Mouse (Mus musculus) midbrain, embryonic 13.5 days (tissue): Measurements from ENCODE around the gene Magi1. TPM values are rescaled to one million over a fixed set of nuclear protein-coding genes. Genes with fewer than 3 reads are reported as not detected.
"Not testable (repeated sequence)": the region's sequence is repeated elsewhere in the genome, so short reads cannot be mapped to it uniquely, and the experiment has no call there.

Experiments used
- ATAC-seq: fragments of 200-750 bp; cut with Nextera tagmentation; 2 replicates; pipeline ENCODE4 v1.8.0; 2017; ENCODE audit warnings: mild to moderate bottlenecking, moderate TSS enrichment, moderate library complexity
- H3K27ac ChIP-seq: fragments of 300-500 bp; sonication (generic); 2 replicates; pipeline ENCODE4 v1.5.1; 2015; ENCODE audit warnings: inconsistent platforms, mild to moderate bottlenecking, moderate library complexity
- H3K27me3 ChIP-seq: fragments of 300-500 bp; sonication (generic); 2 replicates; pipeline ENCODE4 v1.6.1; 2015; ENCODE audit warnings: mild to moderate bottlenecking, inconsistent platforms
- H3K36me3 ChIP-seq: fragments of 300-500 bp; sonication (generic); 2 replicates; pipeline ENCODE4 v1.6.1; 2015; ENCODE audit warnings: mild to moderate bottlenecking, inconsistent platforms
- H3K4me1 ChIP-seq: fragments of 300-500 bp; sonication (generic); replicated peaks from 2 replicates; pipeline ENCODE4 v1.6.1; 2015; ENCODE audit warnings: inconsistent platforms
- H3K4me2 ChIP-seq: fragments of 300-500 bp; sonication (generic); replicated peaks from 2 replicates; pipeline ENCODE4 v1.6.1; 2015; ENCODE audit warnings: moderate library complexity, mild to moderate bottlenecking, inconsistent platforms
- H3K4me3 ChIP-seq: fragments of 300-500 bp; sonication (generic); replicated peaks from 2 replicates; pipeline ENCODE4 v1.5.1; 2015; ENCODE audit warnings: mild to moderate bottlenecking, inconsistent platforms
- H3K9ac ChIP-seq: fragments of 300-500 bp; sonication (generic); replicated peaks from 2 replicates; pipeline ENCODE4 v1.6.1; 2015; ENCODE audit warnings: mild to moderate bottlenecking, inconsistent platforms
- H3K9me3 ChIP-seq: fragments of 300-500 bp; sonication (generic); 2 replicates; pipeline ENCODE4 v1.6.1; 2016; ENCODE audit warnings: mild to moderate bottlenecking, inconsistent platforms
- WGBS: fragments of 180-500 bp; shearing (Covaris S2); methylation state at CpG from one replicate; pipeline ENCODE4 v1.1.7; 2015; 5-methylcytosine and 5-hydroxymethylcytosine counted together
- polyA plus RNA-seq: library from polyadenylated mRNA; unstranded; fragments of >200 nt; fragmentation: Nextera tagmentation; extraction: Ambion mirVana; gene quantifications from 2 replicates; pipeline ENCODE4 v1.2.1, GENCODE M21; 2015

Magi1 gene
- polyA plus RNA-seq, 1 experiment from 2014 or later, result 39.4 TPM

DNA sequence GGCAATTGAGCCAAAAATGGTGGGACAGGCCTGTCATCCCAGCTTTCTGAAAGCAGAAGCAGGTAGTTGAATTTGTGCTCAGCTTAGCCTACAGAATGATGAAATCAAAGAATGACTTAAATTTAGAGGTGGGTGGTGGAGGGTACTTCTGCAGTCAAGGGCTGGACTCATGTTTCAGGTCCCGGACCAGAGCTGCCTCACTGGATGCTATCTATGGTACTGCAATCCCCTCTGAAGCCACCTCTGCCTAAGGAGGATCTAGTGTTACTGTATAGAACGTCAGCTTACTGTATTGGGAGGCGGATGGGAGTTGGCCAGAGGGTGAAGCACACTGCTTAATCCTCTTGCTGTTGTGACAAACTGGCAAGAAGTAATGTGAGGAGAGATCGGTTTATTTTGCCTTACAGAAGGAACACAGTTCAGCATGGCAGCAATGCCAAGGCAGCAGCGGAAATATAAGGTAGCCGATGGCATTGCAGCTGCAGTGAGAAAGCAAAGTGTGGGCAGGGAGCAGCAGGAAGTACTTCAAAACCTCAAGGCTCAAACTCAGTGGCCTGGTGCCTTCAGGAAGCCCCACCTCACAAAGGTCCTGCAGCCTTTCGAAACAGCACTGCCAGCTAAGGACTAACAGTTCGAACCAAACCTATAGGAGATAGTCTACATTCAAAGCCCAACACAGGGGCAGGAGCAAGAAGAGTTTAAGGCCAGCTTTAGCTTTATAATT lies 262.3 kb downstream of the Magi1 start:
- Histone ChIP-seq H3K4me1 (peaks cover 15% of the 10 kb centered on the region), H3K4me2 (no peak overlapping the region), H3K9me3 (no peaks in the 10 kb centered on the region), H3K27me3 (no peaks in the 10 kb centered on the region), H3K4me3 (no peak overlapping the region), H3K36me3 (no peaks in the 10 kb centered on the region), H3K27ac (no peak overlapping the region), H3K9ac (no peak overlapping the region)
- WGBS, result 89% methylated on average over 8 of the region's 8 CpGs
- no peak for ATAC-seq

DNA sequence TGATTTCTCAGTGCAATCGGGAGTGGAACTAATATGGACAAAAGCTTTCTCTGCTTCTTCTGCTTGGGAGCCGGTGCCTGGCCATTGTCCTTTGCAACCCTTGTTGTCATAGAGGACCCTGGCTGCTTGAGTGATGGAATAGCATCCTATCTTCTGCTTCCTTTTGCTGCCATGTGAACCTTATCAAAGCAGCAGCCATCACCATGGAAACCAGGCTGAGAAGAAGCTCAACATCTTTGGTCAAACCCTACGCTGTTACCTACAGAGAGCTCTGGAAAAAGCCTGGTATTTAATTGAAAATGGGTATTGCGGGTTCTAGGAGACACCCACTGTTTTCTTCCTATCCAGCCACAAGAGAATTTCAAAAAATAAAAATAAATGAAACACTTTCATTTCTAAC lies 263.2 kb downstream of the Magi1 start:
- Histone ChIP-seq H3K36me3 (no peaks in the 10 kb centered on the region), H3K9me3 (no peaks in the 10 kb centered on the region), H3K9ac (no peak overlapping the region), H3K27ac (no peak overlapping the region), H3K27me3 (no peaks in the 10 kb centered on the region), H3K4me2 (no peak overlapping the region), H3K4me3 (no peak overlapping the region), H3K4me1 (peaks cover 12% of the 10 kb centered on the region)
- 42% methylated on average over 4 of the region's 4 CpGs for WGBS
- no peak for ATAC-seq

DNA sequence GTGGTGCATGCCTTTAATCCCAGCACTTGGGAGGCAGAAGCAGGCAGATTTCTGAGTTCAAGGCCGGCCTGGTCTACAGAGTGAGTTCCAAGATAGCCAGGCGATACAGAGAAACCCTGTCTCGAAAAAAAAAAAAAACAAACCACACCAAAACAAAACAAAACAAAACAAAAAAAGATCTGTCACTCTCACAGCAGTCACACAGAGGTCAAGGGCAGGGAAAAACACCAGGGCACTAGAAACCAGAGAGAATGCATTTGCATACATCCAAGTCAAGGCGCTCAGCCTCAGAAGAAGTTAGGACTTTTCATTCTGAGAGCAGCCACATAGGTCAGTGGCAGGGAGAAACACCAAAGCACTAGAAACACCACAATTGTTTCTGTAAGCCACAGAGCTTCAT lies 263.8 kb downstream of the Magi1 start:
- Histone ChIP-seq H3K9me3 (no peaks in the 10 kb centered on the region), H3K9ac (no peak overlapping the region), H3K27me3 (no peaks in the 10 kb centered on the region), H3K4me2 (no peak overlapping the region), H3K36me3 (no peaks in the 10 kb centered on the region), H3K4me3 (no peak overlapping the region), H3K4me1 (peaks cover 7% of the 10 kb centered on the region; the same call in 1 of the 2 replicates), H3K27ac (no peak overlapping the region)
- WGBS, result 90% methylated on average over 4 of the region's 4 CpGs
- no peak for ATAC-seq

- Histone ChIP-seq H3K4me3 (no peak overlapping the region), H3K4me1 (peaks cover 16% of the 10 kb centered on the region), H3K27ac (no peak overlapping the region), H3K4me2 (no peak overlapping the region), H3K27me3 (no peaks in the 10 kb centered on the region), H3K9me3 (no peaks in the 10 kb centered on the region), H3K9ac (no peak overlapping the region), H3K36me3 (no peaks in the 10 kb centered on the region)
- WGBS, result 89% methylated on average over 2 of the region's 2 CpGs
- no peak for ATAC-seq
These were observed 270.0 kb downstream of the Magi1 start for GRCm38 (mm10) chr6:94013761-94014160.

- H3K4me2 ChIP-seq, result no peak overlapping the region
These were observed 271.8 kb downstream of the Magi1 start for GRCm38 (mm10) chr6:94011947-94012346.

GRCm38 (mm10) chr6:94011521-94011920 lies 272.2 kb downstream of the Magi1 start:
- peaks cover 25% of the 10 kb centered on the region for H3K4me1 ChIP-seq
- WGBS, result 76% methylated on average over 6 of the region's 6 CpGs
- no peak overlapping the region for H3K9ac ChIP-seq

More at GRCm38 (mm10) chr6:94011947-94012346, 271.8 kb downstream of the Magi1 start:
- ATAC-seq, result no peak
- no peaks in the 10 kb centered on the region for H3K9me3 ChIP-seq
- no peak overlapping the region for H3K4me3 ChIP-seq
- no peak overlapping the region for H3K27ac ChIP-seq
- WGBS, result 37% methylated on average over 5 of the region's 5 CpGs
- no peak overlapping the region for H3K9ac ChIP-seq
- H3K4me1 ChIP-seq, result peaks cover 25% of the 10 kb centered on the region
- no peaks in the 10 kb centered on the region for H3K36me3 ChIP-seq
- H3K27me3 ChIP-seq, result no peaks in the 10 kb centered on the region

DNA sequence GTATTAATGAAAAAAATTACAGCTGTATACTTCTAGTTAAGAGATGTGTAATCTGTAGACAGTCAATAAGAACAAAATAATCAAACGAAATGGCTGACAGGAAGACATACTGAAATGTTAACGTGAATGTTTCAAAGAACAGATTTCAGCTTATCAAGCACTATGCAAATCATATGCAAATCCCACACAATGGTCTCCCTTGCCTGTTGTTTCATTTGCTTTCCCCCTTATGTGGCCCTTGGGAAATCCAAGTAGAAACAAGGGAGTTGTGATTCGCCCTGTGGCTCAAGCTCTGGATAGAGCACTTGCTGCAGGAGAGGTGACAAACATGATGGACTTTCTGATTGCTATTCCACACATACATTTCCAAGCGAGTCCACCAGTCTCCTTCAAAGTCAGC lies 275.1 kb downstream of the Magi1 start:
- Histone ChIP-seq H3K4me2 (no peak overlapping the region), H3K4me1 (peaks cover 25% of the 10 kb centered on the region), H3K9ac (no peak overlapping the region), H3K36me3 (no peaks in the 10 kb centered on the region), H3K9me3 (no peaks in the 10 kb centered on the region), H3K4me3 (no peak overlapping the region), H3K27me3 (no peaks in the 10 kb centered on the region), H3K27ac (no peak overlapping the region)
- WGBS, result 47% methylated on average over 4 of the region's 4 CpGs
- no peak for ATAC-seq

More at GRCm38 (mm10) chr6:94011521-94011920, 272.2 kb downstream of the Magi1 start:
- no peak for ATAC-seq
- Histone ChIP-seq H3K4me2 (no peak overlapping the region), H3K27me3 (no peaks in the 10 kb centered on the region), H3K27ac (no peak overlapping the region), H3K9me3 (no peaks in the 10 kb centered on the region), H3K36me3 (no peaks in the 10 kb centered on the region), H3K4me3 (no peak overlapping the region)

GRCm38 (mm10) chr6:94003586-94003985 lies 280.1 kb downstream of the Magi1 start:
- H3K27me3 ChIP-seq, H3K9me3 ChIP-seq, H3K9ac ChIP-seq, H3K36me3 ChIP-seq, ATAC-seq, H3K4me2 ChIP-seq, H3K27ac ChIP-seq, H3K4me3 ChIP-seq, H3K4me1 ChIP-seq: not testable (repeated sequence)
- WGBS, result 60% methylated on average over 2 of the region's 2 CpGs

DNA sequence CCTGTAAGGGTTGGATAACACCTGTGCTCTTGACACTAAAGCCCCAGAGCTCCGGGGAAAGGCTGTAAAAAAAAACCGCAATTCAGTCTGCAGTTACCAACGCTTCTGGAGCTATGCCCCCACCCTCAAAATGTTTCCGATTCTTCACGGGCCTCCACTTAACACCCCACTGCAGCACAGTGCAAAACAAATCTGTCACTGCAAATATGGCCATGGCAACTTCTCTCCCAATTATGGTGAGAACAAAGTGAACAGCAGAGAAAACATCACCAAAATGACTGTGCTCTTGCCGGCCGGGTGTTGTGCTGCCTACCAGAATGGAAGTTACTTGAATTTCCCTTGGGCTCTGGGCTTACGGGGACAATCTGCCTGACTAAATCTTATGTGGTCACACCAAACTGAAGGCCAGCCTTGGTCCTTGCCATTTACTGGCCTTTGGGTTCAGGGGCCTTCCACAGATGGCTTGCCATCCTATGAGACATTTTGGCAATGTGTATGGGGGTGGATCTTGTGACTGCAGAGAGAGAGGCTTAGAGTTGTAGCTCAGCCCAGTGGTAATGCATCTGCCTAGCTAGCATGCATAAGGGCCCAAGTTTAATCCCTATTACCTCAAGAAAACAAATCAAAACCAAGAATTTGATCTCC lies 286.8 kb downstream of the Magi1 start:
- Histone ChIP-seq H3K4me1 (no peaks in the 10 kb centered on the region), H3K9ac (no peak overlapping the region), H3K4me3 (no peak overlapping the region), H3K4me2 (no peak overlapping the region), H3K27ac (no peak overlapping the region), H3K36me3 (no peaks in the 10 kb centered on the region), H3K27me3 (no peaks in the 10 kb centered on the region), H3K9me3 (no peaks in the 10 kb centered on the region)
- WGBS, result 92% methylated on average over 8 of the region's 8 CpGs
- no peak for ATAC-seq

DNA sequence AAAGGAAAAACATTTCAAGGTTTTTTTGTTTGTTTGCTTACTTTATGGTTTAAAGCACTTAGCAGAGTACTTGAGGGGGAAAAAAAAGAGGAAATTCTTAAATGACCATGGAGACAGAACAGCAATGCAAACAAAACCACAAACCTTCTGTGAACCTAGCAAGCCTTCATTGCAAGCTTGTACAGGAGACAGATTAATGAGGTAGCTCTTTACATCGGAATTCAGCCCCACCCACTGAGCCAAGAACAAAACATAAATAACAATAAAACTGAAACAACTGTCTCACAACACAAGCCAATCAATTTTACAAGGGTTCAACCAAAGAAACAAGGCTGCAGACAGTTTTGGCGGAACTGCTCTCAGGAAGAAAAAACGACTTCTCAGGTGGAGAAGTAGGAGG lies 296.2 kb downstream of the Magi1 start:
- H3K4me1 ChIP-seq, result 0 out of 2 replicates have a peak, but pooled peaks cover 6% of the 10 kb centered on the region
- H3K27me3 ChIP-seq, result no peaks in the 10 kb centered on the region
- H3K9ac ChIP-seq, result no peak overlapping the region
- H3K4me2 ChIP-seq, result no peak overlapping the region
- ATAC-seq, result no peak
- H3K36me3 ChIP-seq, result no peaks in the 10 kb centered on the region
- 50% methylated on average over 3 of the region's 3 CpGs for WGBS
- no peaks in the 10 kb centered on the region for H3K9me3 ChIP-seq
- no peak overlapping the region for H3K4me3 ChIP-seq
- H3K27ac ChIP-seq, result no peak overlapping the region

DNA sequence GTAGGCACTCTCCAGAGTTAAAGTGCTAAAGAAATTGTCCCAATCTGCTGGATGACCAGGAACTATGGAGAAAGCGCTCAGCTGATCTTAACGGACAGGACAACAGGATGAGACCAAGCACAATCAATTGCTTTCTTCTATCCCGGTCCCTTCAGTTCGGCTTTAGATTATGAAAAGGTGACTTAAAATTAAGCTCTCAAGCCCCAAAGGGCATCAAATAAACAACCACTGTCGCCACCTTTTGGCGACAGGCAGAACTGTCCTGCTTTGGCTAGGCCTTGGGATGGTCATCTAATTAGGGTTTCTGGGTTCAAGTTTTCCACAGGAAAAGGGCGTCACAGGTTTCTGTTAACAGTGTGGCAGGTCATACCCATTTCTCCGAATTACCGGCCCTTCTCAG lies 298.6 kb downstream of the Magi1 start:
- no peaks in the 10 kb centered on the region for H3K27me3 ChIP-seq
- no peaks in the 10 kb centered on the region for H3K36me3 ChIP-seq
- H3K4me3 ChIP-seq, result no peak overlapping the region
- peak; percentile 17; the same call in 1 of the 2 replicates for ATAC-seq
- no peak overlapping the region for H3K9ac ChIP-seq
- H3K4me1 ChIP-seq, result peaks cover 13% of the 10 kb centered on the region
- no peak overlapping the region for H3K4me2 ChIP-seq
- no peak overlapping the region for H3K27ac ChIP-seq
- 51% methylated on average over 9 of the region's 9 CpGs for WGBS
- H3K9me3 ChIP-seq, result no peaks in the 10 kb centered on the region

DNA sequence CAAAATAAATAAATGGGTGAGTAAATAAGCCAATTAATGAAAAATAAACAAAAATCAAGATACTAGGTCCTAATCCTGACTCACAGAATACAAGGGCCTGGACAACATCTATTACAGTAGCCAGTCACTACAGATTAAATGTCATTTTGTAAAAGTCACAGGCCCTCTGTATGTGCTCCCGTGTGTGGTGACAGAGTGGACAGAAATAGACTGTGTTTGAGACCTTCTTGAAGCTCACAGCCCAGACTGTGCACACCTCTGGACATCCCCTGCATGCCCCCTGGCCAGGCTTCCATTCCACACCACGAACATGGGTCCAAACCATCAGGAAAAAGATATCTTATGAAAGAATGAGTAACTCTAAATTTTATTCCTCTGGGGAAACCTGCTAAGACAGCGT lies 300.2 kb downstream of the Magi1 start:
- H3K4me3 ChIP-seq, result no peak overlapping the region
- H3K36me3 ChIP-seq, result no peaks in the 10 kb centered on the region
- 84% methylated on average over 3 of the region's 3 CpGs for WGBS
- H3K9me3 ChIP-seq, result no peaks in the 10 kb centered on the region
- ATAC-seq, result no peak
- peaks cover 10% of the 10 kb centered on the region for H3K4me1 ChIP-seq
- no peak overlapping the region for H3K9ac ChIP-seq
- no peak overlapping the region for H3K27ac ChIP-seq
- no peak overlapping the region for H3K4me2 ChIP-seq
- no peaks in the 10 kb centered on the region for H3K27me3 ChIP-seq
